Mouse (Mus musculus) CH12.LX (cell line): ENCODE results near the gene Nfix. TPM values are rescaled to one million over a fixed set of nuclear protein-coding genes. Genes with fewer than 3 reads are reported as not detected.

Experiments
- DNase-seq: peaks from one replicate; pipeline ENCODE4 v3.0.0-alpha.2; 2013; ENCODE audit errors: extremely low read depth
- H3K27ac ChIP-seq: 2 replicates; pipeline ENCODE4 v1.5.1; 2012; ENCODE audit warnings: low read depth, mild to moderate bottlenecking, control low read depth, moderate library complexity; ENCODE audit not compliant: insufficient read depth
- H3K27me3 ChIP-seq: replicated peaks from 2 replicates; pipeline ENCODE3; 2012; ENCODE audit warnings: inconsistent platforms
- H3K36me3 ChIP-seq, 2 experiments: replicated peaks in 1 of 2; 2 replicates each; pipeline versions ENCODE3 to v1.6.1; 2012; ENCODE audit warnings: inconsistent platforms in 1 of 2, low read length in 1 of 2, mild to moderate bottlenecking in 1 of 2, mixed read lengths in 1 of 2, moderate library complexity in 1 of 2; ENCODE audit not compliant: control insufficient read depth in 1 of 2, insufficient read depth in 1 of 2
- H3K4me1 ChIP-seq, 2 experiments: 2 replicates each; pipeline ENCODE4 v1.6.1; 2012; ENCODE audit warnings: inconsistent platforms in 1 of 2, moderate library complexity in 1 of 2; ENCODE audit not compliant: insufficient read depth in 2 of 2, control insufficient read depth in 1 of 2
- H3K4me2 ChIP-seq: 2 replicates; pipeline ENCODE4 v1.6.1; 2012; ENCODE audit warnings: low read depth, mild to moderate bottlenecking, control low read depth; ENCODE audit not compliant: poor library complexity, insufficient read depth, severe bottlenecking
- H3K4me3 ChIP-seq, 3 experiments: fragments of 150-350 bp in 1 of 3; sonication (generic) in 1 of 3; replicated peaks in 1 of 3; 2 replicates each; pipeline versions ENCODE3 to v1.5.1; 2011 to 2012; ENCODE audit warnings: low read depth in 2 of 3, low read length in 2 of 3, mild to moderate bottlenecking in 2 of 3, moderate library complexity in 2 of 3, control low read depth in 1 of 3, improper control_type of control experiment in 1 of 3, inconsistent platforms in 1 of 3, mixed read lengths in 1 of 3; ENCODE audit not compliant: poor library complexity in 1 of 3
- H3K79me2 ChIP-seq: replicated peaks from 2 replicates; pipeline ENCODE4 v1.6.1; 2012; ENCODE audit warnings: mild to moderate bottlenecking, moderate library complexity; ENCODE audit not compliant: control insufficient read depth, poor library complexity, insufficient read depth, severe bottlenecking; ENCODE audit errors: extremely low read depth
- H3K9ac ChIP-seq: 2 replicates; pipeline ENCODE4 v1.6.1; 2012; ENCODE audit warnings: low read depth, mild to moderate bottlenecking, control low read depth, moderate library complexity; ENCODE audit not compliant: insufficient read depth
- H3K9me3 ChIP-seq: replicated peaks from 2 replicates; pipeline ENCODE3; 2012; ENCODE audit warnings: low read length, inconsistent platforms, mixed read lengths
- BHLHE40 ChIP-seq: IDR thresholded peaks from 2 replicates; pipeline ENCODE4 v1.6.1; 2011; ENCODE audit warnings: mild to moderate bottlenecking, low read depth, low read length, improper control_type of control experiment
- CHD1 ChIP-seq: IDR thresholded peaks from 2 replicates; pipeline ENCODE4 v1.6.1; 2012; ENCODE audit warnings: low read depth, low read length, improper control_type of control experiment, inconsistent platforms
- CTCF ChIP-seq, 2 experiments: IDR thresholded peaks in 1 of 2; conservative IDR thresholded peaks in 1 of 2; 2 replicates each; pipeline ENCODE4 v1.5.1; 2011 to 2012; ENCODE audit warnings: low read depth in 2 of 2, low read length in 2 of 2, improper control_type of control experiment in 1 of 2, inconsistent platforms in 1 of 2, mild to moderate bottlenecking in 1 of 2, moderate library complexity in 1 of 2
- E2F4 ChIP-seq: IDR thresholded peaks from 2 replicates; pipeline ENCODE4 v1.6.1; 2011; ENCODE audit warnings: low read depth, low read length, improper control_type of control experiment; ENCODE audit not compliant: insufficient replicate concordance
- ELF1 ChIP-seq: IDR thresholded peaks from 2 replicates; pipeline ENCODE4 v1.6.1; 2014; ENCODE audit warnings: low read depth, mild to moderate bottlenecking, inconsistent platforms, low read length, improper control_type of control experiment
- IRF4 ChIP-seq: IDR thresholded peaks from 2 replicates; pipeline ENCODE4 v1.6.1; 2014; ENCODE audit warnings: low read depth, mild to moderate bottlenecking, inconsistent platforms, low read length, improper control_type of control experiment
- JUN ChIP-seq: IDR thresholded peaks from 2 replicates; pipeline ENCODE4 v1.6.1; 2011; ENCODE audit warnings: low read depth, mild to moderate bottlenecking, low read length, improper control_type of control experiment, moderate library complexity; ENCODE audit not compliant: insufficient read depth
- JUND ChIP-seq: conservative IDR thresholded peaks from 2 replicates; pipeline ENCODE4 v1.6.1; 2011; ENCODE audit warnings: low read depth, low read length, improper control_type of control experiment
- KAT2A ChIP-seq: IDR thresholded peaks from 2 replicates; pipeline ENCODE4 v1.6.1; 2012; ENCODE audit warnings: low read length, improper control_type of control experiment, inconsistent platforms; ENCODE audit not compliant: insufficient replicate concordance
- MAFK ChIP-seq: IDR thresholded peaks from 2 replicates; pipeline ENCODE4 v1.6.1; 2011; ENCODE audit warnings: low read length, improper control_type of control experiment; ENCODE audit not compliant: insufficient replicate concordance
- MAX ChIP-seq: IDR thresholded peaks from 2 replicates; pipeline ENCODE4 v1.6.1; 2011; ENCODE audit warnings: low read length, improper control_type of control experiment
- MXI1 ChIP-seq: IDR thresholded peaks from 2 replicates; pipeline ENCODE4 v1.6.1; 2011; ENCODE audit warnings: mild to moderate bottlenecking, low read depth, low read length, improper control_type of control experiment
- MYC ChIP-seq: IDR thresholded peaks from 2 replicates; pipeline ENCODE4 v1.6.1; 2011; ENCODE audit warnings: low read depth, mild to moderate bottlenecking, improper control_type of control experiment, low read length
- NRF1 ChIP-seq: IDR thresholded peaks from 2 replicates; pipeline ENCODE4 v1.6.1; 2014; ENCODE audit warnings: low read depth, mild to moderate bottlenecking, inconsistent platforms, low read length, improper control_type of control experiment, moderate library complexity
- POLR2AphosphoS2 ChIP-seq: IDR thresholded peaks from 2 replicates; pipeline ENCODE4 v1.6.1; 2011; ENCODE audit warnings: low read depth, low read length, improper control_type of control experiment
- RAD21 ChIP-seq: IDR thresholded peaks from 2 replicates; pipeline ENCODE4 v1.6.1; 2011; ENCODE audit warnings: low read depth, mild to moderate bottlenecking, low read length, improper control_type of control experiment, moderate library complexity
- SIN3A ChIP-seq: IDR thresholded peaks from 2 replicates; pipeline ENCODE4 v1.6.1; 2012; ENCODE audit warnings: low read length, improper control_type of control experiment, inconsistent platforms
- TBP ChIP-seq: conservative IDR thresholded peaks from 2 replicates; pipeline ENCODE4 v1.6.1; 2011; ENCODE audit warnings: low read depth, low read length, improper control_type of control experiment
- TCF12 ChIP-seq: IDR thresholded peaks from 2 replicates; pipeline ENCODE4 v1.6.1; 2014; ENCODE audit warnings: low read depth, mild to moderate bottlenecking, inconsistent platforms, low read length, improper control_type of control experiment
- UBTF ChIP-seq: IDR thresholded peaks from 2 replicates; pipeline ENCODE4 v1.6.1; 2012; ENCODE audit warnings: low read depth, mild to moderate bottlenecking, inconsistent platforms, low read length, improper control_type of control experiment, moderate library complexity
- USF1 ChIP-seq: IDR thresholded peaks from 2 replicates; pipeline ENCODE4 v1.6.1; 2014; ENCODE audit warnings: low read depth, mild to moderate bottlenecking, inconsistent platforms, low read length, improper control_type of control experiment
- ZMIZ1 ChIP-seq: IDR thresholded peaks from 2 replicates; pipeline ENCODE4 v1.6.1; 2012; ENCODE audit warnings: low read depth, mild to moderate bottlenecking, inconsistent platforms, low read length, improper control_type of control experiment
- ZNF384 ChIP-seq: IDR thresholded peaks from 2 replicates; pipeline ENCODE4 v1.6.1; 2012; ENCODE audit warnings: low read depth, low read length, improper control_type of control experiment, inconsistent platforms
- dilution Hi-C: fragments of 300-500 bp; cut with MboI; formaldehyde crosslinking; loops from 2 replicates; pipeline ENCODE4 v1.14.3; 2020; ENCODE audit warnings: low sequenced_read_pairs; ENCODE audit not compliant: extremely low pct_unique_long_range_greater_than_20kb, extremely low pct_ligation_motif_present
- in situ Hi-C: fragments of 300-500 bp; cut with MboI; formaldehyde crosslinking; loops from 3 replicates; pipeline ENCODE4 v1.14.3; 2019; ENCODE audit warnings: low sequenced_read_pairs, low pct_ligation_motif_present, low pct_unique_long_range_greater_than_20kb, mixed read lengths
- polyA plus RNA-seq: library from polyadenylated mRNA; unstranded; fragments of >175 nt; gene quantifications from 2 replicates; pipeline ENCODE4 v1.2.1, GENCODE M21; 2012; ENCODE audit warnings: low read depth; ENCODE audit not compliant: insufficient read length
- total RNA-seq, 2 experiments: library from RNA; depleted of rRNA; stranded (reverse); fragments of 300-350 nt in 1 of 2; fragments of >200 nt in 1 of 2; gene quantifications; 2 replicates each; pipeline ENCODE4 v1.2.3; 2012 to 2014

Gene Nfix
- total and polyA plus RNA-seq, 3 experiments = 0.09 to 10.5 (median 1.1) TPM

GRCm38 (mm10) chr8:84840248-84840999 lies 40.3 kb upstream of the Nfix start, which contains the start of gene Rad23a (continued):
- TF ChIP-seq KAT2A (peak; percentile 88; the same call in 1 of the 2 replicates), UBTF (no peak), RAD21 (no peak), JUN (peak; percentile 83), IRF4 (peak; percentile 36; the same call in 1 of the 2 replicates), CTCF (conservative IDR thresholded peaks at IDR 0.05 in 1 of 2, IDR thresholded peaks at IDR 0.05 in 1 of 2; ENCODE audit: low read depth in 2 of 2, low read length in 2 of 2) (no peak), NRF1 (peak; percentile 99), MYC (peak; percentile 75), USF1 (no peak; the same call in 1 of the 2 replicates), TBP (0 out of 2 replicates have a peak, but pooled peaks have one; percentile 11), BHLHE40 (peak; percentile 79), POLR2AphosphoS2 (peak; percentile 99), MAFK (peak; percentile 50; the same call in 1 of the 2 replicates), SIN3A (peak; percentile 84), ZMIZ1 (peak; percentile 95)
- TF ChIP-seq, all 38 proteins: peak for 27

- Histone ChIP-seq H3K36me3 (peaks cover 72 to 81% of the 10 kb centered on the region in 2 experiments), H3K4me3 (peak overlapping the region; percentile 78 to 85 (median 83)), H3K9ac (peak overlapping the region; percentile 87), H3K9me3 (no peaks in the 10 kb centered on the region), H3K4me1 (peaks cover 14 to 78% of the 10 kb centered on the region in 2 experiments), H3K27me3 (no peaks in the 10 kb centered on the region), H3K79me2 (peaks cover 32% of the 10 kb centered on the region), H3K27ac (peak overlapping the region; percentile 77), H3K4me2 (peak overlapping the region; percentile 94)
- dilution Hi-C loops = no loop called here
- TF ChIP-seq ZNF384 = no peak
- TF ChIP-seq CHD1 = peak; percentile 49; the same call in 1 of the 2 replicates
- TF ChIP-seq MAFK = peak; percentile 97
- in situ Hi-C loops = no loop called here
- no peak for DNase-seq
Measured at GRCm38 (mm10) chr8:84839875-84840247, 39.7 kb upstream of the Nfix start.

GRCm38 (mm10) chr8:84839411-84839810 lies 39.3 kb upstream of the Nfix start:
- TF ChIP-seq KAT2A = no peak
- no peak for TF ChIP-seq MAX
- no peak for TF ChIP-seq ELF1
- TF ChIP-seq SIN3A = no peak
- TF ChIP-seq TCF12 = no peak
- no peak for TF ChIP-seq IRF4
- no peak for TF ChIP-seq MXI1
- no peak for TF ChIP-seq ZMIZ1
- TF ChIP-seq E2F4 = no peak
- TF ChIP-seq JUND = no peak
- no peaks in the 10 kb centered on the region for H3K9me3 ChIP-seq
- H3K4me1 ChIP-seq = peaks cover 10 to 78% of the 10 kb centered on the region in 2 experiments
- peak overlapping the region; percentile 87 for H3K9ac ChIP-seq
- in situ Hi-C loops = no loop called here
- H3K27ac ChIP-seq = no peak overlapping the region; the same call in 1 of the 2 replicates
- H3K79me2 ChIP-seq = peaks cover 29% of the 10 kb centered on the region
- dilution Hi-C loops = no loop called here
- H3K36me3 ChIP-seq = peaks cover 72 to 81% of the 10 kb centered on the region in 2 experiments
- H3K4me3 ChIP-seq = peak overlapping the region; percentile 78 to 85 (median 83)
- H3K27me3 ChIP-seq = no peaks in the 10 kb centered on the region
- peak overlapping the region; percentile 94 for H3K4me2 ChIP-seq
- no peak for DNase-seq
